Mouse (Mus musculus) adrenal gland, adult 10 weeks (tissue): ENCODE results near the gene Gc. TPM values are rescaled to one million over a fixed set of nuclear protein-coding genes. Genes with fewer than 3 reads are reported as not detected.

Experiments used
- polyA plus RNA-seq: library from polyadenylated mRNA; stranded (reverse); fragments of 350-450 nt; fragmentation: Illumina TruSeq; extraction: RNeasy Lipid Tissue Mini Kit (QIAGEN cat#74804); gene quantifications from one replicate; pipeline ENCODE4 v1.2.3, GENCODE M21; 2014; ENCODE audit warnings: low read depth, low replicate concordance

Gene Gc
- polyA plus RNA-seq, result 0.64 TPM

DNA sequence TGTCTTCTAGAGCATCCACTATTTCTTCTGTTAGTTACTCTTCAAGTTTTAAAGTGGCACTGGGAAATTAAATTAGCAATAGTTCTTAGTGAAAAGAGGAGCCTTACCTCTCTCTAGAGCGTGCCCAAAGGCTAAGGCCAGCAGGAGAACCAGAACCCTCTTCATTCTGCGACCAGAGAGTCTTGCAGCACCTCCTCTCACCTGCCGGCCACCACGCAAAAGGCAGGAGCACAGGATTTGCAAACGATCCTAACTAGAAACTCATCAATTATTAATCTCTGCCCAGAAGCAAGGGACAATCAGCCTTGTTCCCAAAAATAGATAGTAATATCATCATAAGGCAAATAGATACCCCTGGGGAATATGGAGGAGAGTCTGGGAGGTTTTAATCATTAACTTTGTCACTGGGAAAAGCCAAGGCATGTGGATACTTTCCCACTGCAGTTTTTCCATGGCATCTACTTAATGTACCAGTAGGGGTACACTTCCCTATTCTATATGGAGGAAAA lies at the start of gene Gc:
TSS of gene Gc (minus strand) at position 345 of the 509 bp plus-strand sequence.

Other genes starting within 250 kb of the Gc start
- gene Npffr2, start 69.5 kb upstream of the Gc start, polyA plus RNA-seq, result not detected